Comparison of ENCODE assay signal across 13 mouse cellular contexts in the genomic region with DNA sequence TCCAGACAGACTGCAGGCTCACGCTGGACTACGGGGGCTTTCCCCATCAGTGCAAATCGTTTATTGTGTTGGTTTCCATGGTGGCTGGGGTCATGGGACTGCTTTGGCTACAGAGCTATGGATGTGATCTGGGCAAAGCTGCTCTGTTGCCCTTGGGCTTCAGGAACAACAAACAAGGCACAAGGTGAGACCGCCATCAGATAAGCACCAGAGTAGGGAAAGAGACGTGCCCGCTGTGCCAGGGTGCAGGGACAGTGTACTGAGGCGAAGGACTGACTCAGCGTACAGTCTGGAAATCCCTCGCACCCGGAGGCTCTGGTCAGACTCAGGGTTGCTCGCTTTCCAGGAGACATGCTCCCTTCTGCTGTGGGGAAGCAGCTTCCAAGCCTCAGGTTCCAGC. TPM values are rescaled to one million over a fixed set of nuclear protein-coding genes. Genes with fewer than 3 reads are reported as not detected.
"Had no signal": no experiment of that assay in that cellular context is flagged by ENCODE, and none has a peak within 500 bp of the region (broad histone marks: within the 10 kb centered on the region; RNA-seq: fewer than 3 reads in every experiment).

No protein-coding gene starts in this region.

- H3K4me2 ChIP-seq: liver, embryonic 12.5 days; lung, embryonic 15.5 days; midbrain, embryonic 13.5 days; neural tube, embryonic 15.5 days had no signal

- H3K36me3 ChIP-seq: lung, embryonic 15.5 days had no signal

- H3K4me3 ChIP-seq: left cerebral cortex, adult 2 months; limb, embryonic 10.5 days; liver, embryonic 12.5 days; lung, embryonic 15.5 days; midbrain, embryonic 13.5 days; neural tube, embryonic 15.5 days had no signal

- H3K4me1 ChIP-seq: limb, embryonic 10.5 days; liver, embryonic 12.5 days; lung, embryonic 15.5 days; midbrain, embryonic 13.5 days; neural tube, embryonic 15.5 days had no signal

- DNase-seq: kidney, adult 8-10 months; kidney, postnatal 14 days; lung, postnatal 36 days; right cerebral cortex, adult 18-20 months; right cerebral cortex, postnatal 25 days; thymus, postnatal 4 days had no signal

- H3K27me3 ChIP-seq: lung, embryonic 15.5 days; midbrain, embryonic 13.5 days; neural tube, embryonic 15.5 days had no signal

- H3K27ac ChIP-seq: left cerebral cortex, adult 2 months; limb, embryonic 10.5 days; liver, embryonic 12.5 days; lung, embryonic 15.5 days; midbrain, embryonic 13.5 days; neural tube, embryonic 15.5 days had no signal

- H3K9me3 ChIP-seq: limb, embryonic 10.5 days; liver, embryonic 12.5 days; lung, embryonic 15.5 days; midbrain, embryonic 13.5 days; neural tube, embryonic 15.5 days had no signal

- H3K9ac ChIP-seq: liver, embryonic 12.5 days; lung, embryonic 15.5 days; midbrain, embryonic 13.5 days; neural tube, embryonic 15.5 days had no signal

- ATAC-seq: liver, embryonic 12.5 days; midbrain, embryonic 13.5 days had no signal

RNA-seq across cellular contexts. Expression of a gene that starts 13.8 kb away (rescaled TPM):
- total RNA-seq: midbrain, postnatal 0 days had no signal
- polyA plus RNA-seq: midbrain, embryonic 13.5 days; midbrain, postnatal 0 days had no signal
